Comparison of ENCODE assay signal across 30 mouse cellular contexts in the genomic region with DNA sequence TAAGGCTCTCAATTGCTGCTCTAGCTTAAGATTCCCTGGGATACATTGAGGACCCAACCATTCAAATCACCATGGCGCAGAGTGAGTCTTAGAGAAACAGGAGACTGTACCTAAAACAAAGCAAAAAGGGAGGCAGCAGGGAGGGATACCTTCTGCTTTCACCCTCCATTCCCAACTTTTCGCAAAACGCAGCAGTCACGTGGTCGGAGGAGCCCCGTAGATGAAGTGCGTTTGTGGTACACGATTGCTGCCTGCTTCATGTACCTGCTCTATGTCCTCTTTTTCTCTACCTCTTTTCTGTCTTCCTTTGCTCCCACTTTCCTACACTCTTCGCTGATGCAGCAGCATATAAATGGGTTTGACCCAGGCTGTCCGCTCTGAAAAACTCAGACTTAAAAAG.
"Had no signal": no experiment of that assay in that cellular context is flagged by ENCODE, and none has a peak within 500 bp of the region (broad histone marks: within the 10 kb centered on the region; RNA-seq: fewer than 3 reads in every experiment).

No protein-coding gene starts in this region.

- H3K9ac ChIP-seq: heart, embryonic 12.5 days; heart, embryonic 13.5 days; heart, embryonic 15.5 days; hindbrain, embryonic 12.5 days; hindbrain, embryonic 13.5 days; hindbrain, embryonic 14.5 days; hindbrain, embryonic 15.5 days; intestine, embryonic 15.5 days; kidney, embryonic 15.5 days had no signal

- H3K4me3 ChIP-seq: heart, embryonic 12.5 days; heart, embryonic 13.5 days; heart, embryonic 15.5 days; hindbrain, embryonic 10.5 days; hindbrain, embryonic 12.5 days; hindbrain, embryonic 13.5 days; hindbrain, embryonic 15.5 days; intestine, embryonic 15.5 days; kidney, embryonic 15.5 days; layer of hippocampus, adult 2 months; left cerebral cortex, adult 2 months had no signal

- DNase-seq: heart, postnatal 10 days; heart, postnatal 14 days; heart, postnatal 36 days; heart, postnatal 4 days; kidney, adult 11 months; kidney, adult 18-20 months; kidney, adult 2 months; kidney, adult 8-10 months; kidney, adult 9 months; kidney, postnatal 10 days; kidney, postnatal 14 days; kidney, postnatal 25 days; kidney, postnatal 36 days; kidney, postnatal 4 days; layer of hippocampus, adult 9-11 months; layer of hippocampus, postnatal 36 days had no signal

- H3K27me3 ChIP-seq: heart, embryonic 12.5 days; heart, embryonic 13.5 days; heart, embryonic 15.5 days; hindbrain, embryonic 12.5 days; hindbrain, embryonic 15.5 days; intestine, embryonic 15.5 days; kidney, embryonic 15.5 days had no signal

- H3K36me3 ChIP-seq: heart, embryonic 12.5 days; heart, embryonic 13.5 days; heart, embryonic 15.5 days; hindbrain, embryonic 10.5 days; hindbrain, embryonic 12.5 days; hindbrain, embryonic 13.5 days; hindbrain, embryonic 15.5 days; intestine, embryonic 15.5 days; kidney, embryonic 15.5 days had no signal

- H3K9me3 ChIP-seq: heart, embryonic 12.5 days; heart, embryonic 13.5 days; heart, embryonic 15.5 days; hindbrain, embryonic 10.5 days; hindbrain, embryonic 12.5 days; hindbrain, embryonic 13.5 days; hindbrain, embryonic 15.5 days; intestine, embryonic 15.5 days; kidney, embryonic 15.5 days had no signal

- H3K27ac ChIP-seq: heart, embryonic 13.5 days; heart, embryonic 15.5 days; hindbrain, embryonic 10.5 days; hindbrain, embryonic 12.5 days; hindbrain, embryonic 13.5 days; hindbrain, embryonic 14.5 days; hindbrain, embryonic 15.5 days; hindbrain, postnatal 0 days; intestine, embryonic 15.5 days; kidney, embryonic 15.5 days; kidney, postnatal 0 days; layer of hippocampus, adult 2 months; left cerebral cortex, adult 2 months had no signal

- H3K4me1 ChIP-seq: heart, embryonic 12.5 days; heart, embryonic 13.5 days; heart, embryonic 15.5 days; hindbrain, embryonic 10.5 days; hindbrain, embryonic 12.5 days; hindbrain, embryonic 13.5 days; hindbrain, embryonic 15.5 days; intestine, embryonic 15.5 days; kidney, embryonic 15.5 days had no signal
